8 mouse cellular contexts compared by ENCODE assay signal in genomic region chrX:11087913-11088312, GRCm38 (mm10).
A peak's percentile ranks its signal among the peaks of the same experiment; 100 is the strongest.
DNase-seq lines count a peak whose midpoint lies in the region; ATAC-seq and TF ChIP-seq lines count a peak whose summit lies in the region.

No protein-coding gene starts in this region.

- no peaks in the 10 kb centered on the region for H3K9me3 ChIP-seq in embryonic facial prominence, embryonic 14.5 days (ENCODE audit: control insufficient read depth, low read length)
- 0 out of 2 replicates have a peak, but pooled peaks cover 4% of the 10 kb centered on the region for H3K9me3 ChIP-seq in megakaryocyte, embryonic 14.5 days

- H3K4me2 ChIP-seq in embryonic facial prominence, embryonic 14.5 days (ENCODE audit: low read depth, low read length): peak overlapping the region; percentile 44

- H3K9ac ChIP-seq in embryonic facial prominence, embryonic 14.5 days (ENCODE audit: low read depth, low read length): no peak overlapping the region

- H3K36me3 ChIP-seq in embryonic facial prominence, embryonic 14.5 days (ENCODE audit: control insufficient read depth, insufficient read depth, low read length): no peaks in the 10 kb centered on the region
- no peaks in the 10 kb centered on the region for H3K36me3 ChIP-seq in megakaryocyte, embryonic 14.5 days (replicated peaks; ENCODE audit: low read length)
- H3K36me3 ChIP-seq in small intestine, adult 2 months (ENCODE audit: control insufficient read depth, insufficient read depth, low read length): no peaks in the 10 kb centered on the region

- ATAC-seq in embryonic facial prominence, embryonic 14.5 days (ENCODE audit: low read depth): 0 out of 2 replicates have a peak, but pooled peaks have one; percentile 30

- H3K27me3 ChIP-seq in embryonic facial prominence, embryonic 14.5 days (replicated peaks; ENCODE audit: control insufficient read depth, insufficient read depth, low read length): peaks cover 9% of the 10 kb centered on the region
- H3K27me3 ChIP-seq in megakaryocyte, embryonic 14.5 days (replicated peaks): peaks cover 25% of the 10 kb centered on the region
- H3K27me3 ChIP-seq in small intestine, adult 2 months (ENCODE audit: control insufficient read depth, insufficient read depth, low read length): no peaks in the 10 kb centered on the region

- no peak for TF ChIP-seq POLR2A in small intestine, adult 2 months (IDR thresholded peaks at IDR 0.05; ENCODE audit: low read depth, low read length)

- H3K4me3 ChIP-seq in embryonic facial prominence, embryonic 14.5 days (ENCODE audit: low read depth, low read length): peak overlapping the region; percentile 13; the same call in 1 of the 2 replicates
- peak overlapping the region; percentile 78 for H3K4me3 ChIP-seq in megakaryocyte, embryonic 14.5 days (replicated peaks)
- H3K4me3 ChIP-seq in small intestine, adult 2 months (ENCODE audit: low read depth, low read length): peak overlapping the region; percentile 8; the same call in 1 of the 2 replicates

- DNase-seq in urinary bladder, postnatal 25 days (ENCODE audit: low spot score): peak; percentile 10
- no peak for DNase-seq in urinary bladder, adult 18-20 months (ENCODE audit: low spot score in 2 of 2)
- peak; percentile 30 for DNase-seq in embryonic facial prominence, embryonic 14.5 days (ENCODE audit: low spot score)
- DNase-seq in heart, postnatal 4 days: peak; percentile 54
- DNase-seq in left cerebral cortex, adult 11 months (ENCODE audit: low spot score): peak; percentile 18
- no peak for DNase-seq in ovary, postnatal 10 days (ENCODE audit: low spot score)

- no peaks in the 10 kb centered on the region for H3K4me1 ChIP-seq in embryonic facial prominence, embryonic 14.5 days (ENCODE audit: control insufficient read depth, insufficient read depth, low read length)
- H3K4me1 ChIP-seq in megakaryocyte, embryonic 14.5 days: no peaks in the 10 kb centered on the region
- H3K4me1 ChIP-seq in small intestine, adult 2 months (ENCODE audit: control insufficient read depth, insufficient read depth, insufficient read length, low read length): peaks cover 13% of the 10 kb centered on the region

- H3K27ac ChIP-seq in embryonic facial prominence, embryonic 14.5 days (replicated peaks; ENCODE audit: low read depth, low read length): no peak overlapping the region
- no peak overlapping the region for H3K27ac ChIP-seq in small intestine, adult 2 months (ENCODE audit: insufficient read depth, low read depth, low read length)

- peak; percentile 38; the same call in 1 of the 2 replicates for TF ChIP-seq CTCF in small intestine, adult 2 months (IDR thresholded peaks at IDR 0.05; ENCODE audit: extremely low read depth, insufficient read length, insufficient replicate concordance, low read depth, low read length)

- 27% methylated on average over 9 of the region's 14 CpGs for WGBS in embryonic facial prominence, embryonic 14.5 days
- 29% methylated on average over 14 of the region's 14 CpGs for WGBS in small intestine, adult 2 months

Comparison
In these comparisons a context has a peak if more than half of its experiments do, and no peak if none do; other contexts are left out.
1. DNase-seq: peak in urinary bladder, postnatal 25 days (single experiment), embryonic facial prominence, embryonic 14.5 days (single experiment), heart, postnatal 4 days (single experiment) and left cerebral cortex, adult 11 months (single experiment); none in urinary bladder, adult 18-20 months (0 of 2) and ovary, postnatal 10 days (single experiment).
2. H3K4me3 ChIP-seq: peak in every context shown above with its lines; median percentile 78 in megakaryocyte, embryonic 14.5 days; 13 in embryonic facial prominence, embryonic 14.5 days; 8 in small intestine, adult 2 months.